Mouse (Mus musculus): ENCODE results near the gene Wwc1. TPM values are rescaled to one million over a fixed set of nuclear protein-coding genes. Genes with fewer than 3 reads are reported as not detected.
A peak's percentile ranks its signal among the peaks of the same experiment; 100 is the strongest.

Wwc1 gene
- 33.7 and 34.0 TPM in 2 replicates for polyA plus RNA-seq (2012; rRNA removed)

- DNase-seq (ENCODE audit: low spot score), result peak; percentile 76
These were observed at the start of gene Wwc1 for GRCm38 (mm10) chr11:35980411-35980917. TSS of gene Wwc1 (minus strand) at chr11:35980527.

- no peak for DNase-seq (ENCODE audit: low spot score)
These were observed 39.7 kb upstream of the Wwc1 start for GRCm38 (mm10) chr11:36020009-36020408.

- no peak for DNase-seq (ENCODE audit: low spot score)
These were observed 32.9 kb upstream of the Wwc1 start for GRCm38 (mm10) chr11:36013179-36013578.

GRCm38 (mm10) chr11:36009281-36010208, 29.2 kb upstream of the Wwc1 start:
- DNase-seq (ENCODE audit: low spot score), result no peak

GRCm38 (mm10) chr11:36002900-36003299, 22.6 kb upstream of the Wwc1 start:
- no peak for DNase-seq (ENCODE audit: low spot score)

- DNase-seq (ENCODE audit: low spot score), result peak; percentile 66
These were observed 21.1 kb upstream of the Wwc1 start for GRCm38 (mm10) chr11:36001282-36001970.

GRCm38 (mm10) chr11:36000585-36001281, 20.4 kb upstream of the Wwc1 start:
- no peak for DNase-seq (ENCODE audit: low spot score)

GRCm38 (mm10) chr11:36000038-36000437, 19.7 kb upstream of the Wwc1 start:
- no peak for DNase-seq (ENCODE audit: low spot score)

- no peak for DNase-seq (ENCODE audit: low spot score)
These were observed 17.7 kb upstream of the Wwc1 start for GRCm38 (mm10) chr11:35998048-35998447.

- DNase-seq (ENCODE audit: low spot score), result no peak
These were observed 15.0 kb upstream of the Wwc1 start for GRCm38 (mm10) chr11:35995310-35995709.

- DNase-seq (ENCODE audit: low spot score), result no peak
These were observed 11.5 kb upstream of the Wwc1 start for GRCm38 (mm10) chr11:35991846-35992245.

GRCm38 (mm10) chr11:35989967-35990366, 9.6 kb upstream of the Wwc1 start:
- DNase-seq (ENCODE audit: low spot score), result no peak

GRCm38 (mm10) chr11:35985841-35986393, 5.6 kb upstream of the Wwc1 start:
- DNase-seq (ENCODE audit: low spot score), result no peak

GRCm38 (mm10) chr11:35982734-35983133, 2.4 kb upstream of the Wwc1 start:
- DNase-seq (ENCODE audit: low spot score), result no peak

- no peak for DNase-seq (ENCODE audit: low spot score)
These were observed 455 bp downstream of the Wwc1 start for GRCm38 (mm10) chr11:35979733-35980410.

- no peak for DNase-seq (ENCODE audit: low spot score)
These were observed 1.0 kb downstream of the Wwc1 start for GRCm38 (mm10) chr11:35979266-35979732.

- DNase-seq (ENCODE audit: low spot score), result no peak
These were observed 2.5 kb downstream of the Wwc1 start for GRCm38 (mm10) chr11:35977796-35978195.

GRCm38 (mm10) chr11:35977096-35977495, 3.2 kb downstream of the Wwc1 start:
- no peak for DNase-seq (ENCODE audit: low spot score)

- DNase-seq (ENCODE audit: low spot score), result no peak
These were observed 3.8 kb downstream of the Wwc1 start for GRCm38 (mm10) chr11:35976482-35976881.

GRCm38 (mm10) chr11:35974632-35975450, 5.5 kb downstream of the Wwc1 start:
- DNase-seq (ENCODE audit: low spot score), result no peak
